Comparison of ENCODE assay signal across 10 mouse cellular contexts in the genomic region with DNA sequence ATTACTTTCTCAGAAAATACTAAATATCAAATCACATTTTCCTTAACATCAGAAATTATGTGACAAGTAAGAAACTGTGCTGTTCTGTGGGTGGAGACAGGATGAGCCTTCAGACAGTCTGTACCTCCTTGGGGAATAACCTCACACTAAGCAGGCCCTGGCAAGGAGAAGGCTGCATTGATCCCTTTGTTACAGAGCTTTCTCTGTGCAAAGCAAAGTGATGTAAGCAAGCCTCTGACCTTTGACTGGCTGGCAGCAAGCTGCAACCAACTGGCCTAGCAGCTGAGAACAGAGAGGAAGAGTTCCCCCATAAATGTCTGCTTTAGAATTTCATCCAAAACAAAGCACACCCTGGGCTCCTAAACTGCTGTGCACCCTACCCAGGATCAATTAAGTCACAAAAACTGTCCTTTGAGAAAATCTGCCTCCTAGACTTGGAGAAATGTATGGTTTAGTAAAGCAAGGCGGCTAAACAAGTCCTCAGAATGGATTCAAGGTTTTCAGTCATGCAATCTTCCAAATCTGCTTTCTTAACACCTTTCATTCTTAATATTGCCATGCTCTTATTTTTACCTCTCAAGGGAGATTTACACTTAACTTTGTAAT. TPM values are rescaled to one million over a fixed set of nuclear protein-coding genes. Genes with fewer than 3 reads are reported as not detected.
DNase-seq lines count a peak whose midpoint lies in the region; ATAC-seq and TF ChIP-seq lines count a peak whose summit lies in the region.
"Had no signal": no experiment of that assay in that cellular context is flagged by ENCODE, and none has a peak within 500 bp of the region (broad histone marks: within the 10 kb centered on the region; RNA-seq: fewer than 3 reads in every experiment).

No protein-coding gene starts in this region.

- 73% methylated on average over 1 of the region's 1 CpGs for WGBS in hindbrain, postnatal 0 days
- 63% methylated on average over 1 of the region's 1 CpGs for WGBS in limb, embryonic 13.5 days

- H3K4me1 ChIP-seq in hindbrain, postnatal 0 days (ENCODE audit: insufficient read depth, low read length) = no peaks in the 10 kb centered on the region
- 0 out of 2 replicates have a peak, but pooled peaks cover 4% of the 10 kb centered on the region for H3K4me1 ChIP-seq in limb, embryonic 13.5 days
- H3K4me1 ChIP-seq: heart, embryonic 15.5 days; lung, embryonic 15.5 days had no signal

- H3K36me3 ChIP-seq in hindbrain, postnatal 0 days (ENCODE audit: insufficient read depth, low read length) = no peaks in the 10 kb centered on the region
- H3K36me3 ChIP-seq in limb, embryonic 13.5 days = no peaks in the 10 kb centered on the region
- H3K36me3 ChIP-seq: heart, embryonic 15.5 days; lung, embryonic 15.5 days had no signal

- no peak for ATAC-seq in hindbrain, postnatal 0 days
- ATAC-seq in limb, embryonic 13.5 days (ENCODE audit: low FRiP score, low read depth) = 0 out of 2 replicates have a peak, but pooled peaks have one; percentile 36

- no peak overlapping the region for H3K4me2 ChIP-seq in hindbrain, postnatal 0 days (ENCODE audit: low read depth, low read length)
- no peak overlapping the region for H3K4me2 ChIP-seq in limb, embryonic 13.5 days (replicated peaks)
- H3K4me2 ChIP-seq: heart, embryonic 15.5 days; lung, embryonic 15.5 days had no signal

- no peak for TF ChIP-seq CTCF in brain, embryonic 14.5 days (IDR thresholded peaks at IDR 0.05; ENCODE audit: borderline replicate concordance, extremely low read depth, insufficient read depth, insufficient read length)
- TF ChIP-seq CTCF in hindbrain, postnatal 0 days (IDR thresholded peaks at IDR 0.05; ENCODE audit: low read depth) = no peak

- no peak overlapping the region for H3K4me3 ChIP-seq in hindbrain, postnatal 0 days (ENCODE audit: low read length)
- no peak overlapping the region for H3K4me3 ChIP-seq in limb, embryonic 13.5 days
- H3K4me3 ChIP-seq: heart, embryonic 15.5 days; lung, embryonic 15.5 days had no signal

- H3K9ac ChIP-seq in hindbrain, postnatal 0 days (replicated peaks; ENCODE audit: low read length) = no peak overlapping the region
- H3K9ac ChIP-seq in limb, embryonic 13.5 days = no peak overlapping the region
- H3K9ac ChIP-seq: heart, embryonic 15.5 days; lung, embryonic 15.5 days had no signal

- H3K9me3 ChIP-seq in hindbrain, postnatal 0 days (ENCODE audit: low read length) = no peaks in the 10 kb centered on the region
- H3K9me3 ChIP-seq in limb, embryonic 13.5 days = no peaks in the 10 kb centered on the region
- H3K9me3 ChIP-seq: heart, embryonic 15.5 days; lung, embryonic 15.5 days had no signal

- H3K27me3 ChIP-seq in hindbrain, postnatal 0 days (ENCODE audit: insufficient read depth, low read length) = no peaks in the 10 kb centered on the region
- no peaks in the 10 kb centered on the region for H3K27me3 ChIP-seq in limb, embryonic 13.5 days
- H3K27me3 ChIP-seq: heart, embryonic 15.5 days; lung, embryonic 15.5 days had no signal

- TF ChIP-seq POLR2A in brain, embryonic 14.5 days (IDR thresholded peaks at IDR 0.05; ENCODE audit: borderline replicate concordance, extremely low read depth, insufficient read depth, insufficient read length, poor library complexity, severe bottlenecking) = no peak

- DNase-seq in heart, adult 11 months = peak; percentile 90
- no peak for DNase-seq in heart, adult 9 months (ENCODE audit: low spot score in 2 of 2)
- peak; percentile 65 for DNase-seq in brain, embryonic 14.5 days (ENCODE audit: low read depth)
- DNase-seq in hindbrain, postnatal 0 days (ENCODE audit: low spot score) = peak; percentile 8
- DNase-seq in thymus, postnatal 36 days = no peak
- no peak for DNase-seq in cerebellum, adult 11 months
- no peak for DNase-seq in T-cell, adult 2 months (ENCODE audit: low spot score)

- no peak overlapping the region for H3K27ac ChIP-seq in hindbrain, postnatal 0 days
- H3K27ac ChIP-seq in limb, embryonic 13.5 days = no peak overlapping the region
- H3K27ac ChIP-seq: heart, embryonic 15.5 days; lung, embryonic 15.5 days had no signal

RNA-seq across cellular contexts. Expression of a gene that starts 46.3 kb away (rescaled TPM):
- polyA plus RNA-seq in brain, embryonic 14.5 days (2012; rRNA removed) = not detected in 2 replicates
- total RNA-seq in hindbrain, postnatal 0 days (2014; rRNA removed) = not detected in 2 replicates
- polyA plus RNA-seq in hindbrain, postnatal 0 days (2015; fragmentation: Nextera tagmentation; extraction: Ambion mirVana) = not detected in 2 replicates
- polyA plus RNA-seq in limb, embryonic 13.5 days (2015; fragmentation: Nextera tagmentation; extraction: Ambion mirVana) = not detected in 2 replicates
- polyA plus RNA-seq: heart, embryonic 15.5 days; lung, embryonic 15.5 days had no signal

RNA-seq across cellular contexts. Expression of a gene that starts 56.6 kb away (rescaled TPM):
- polyA plus RNA-seq in brain, embryonic 14.5 days (2012; rRNA removed) = not detected in 2 replicates
- not detected in 2 replicates for total RNA-seq in hindbrain, postnatal 0 days (2014; rRNA removed)
- not detected in 2 replicates for polyA plus RNA-seq in hindbrain, postnatal 0 days (2015; fragmentation: Nextera tagmentation; extraction: Ambion mirVana)
- not detected in 2 replicates for polyA plus RNA-seq in limb, embryonic 13.5 days (2015; fragmentation: Nextera tagmentation; extraction: Ambion mirVana)
- polyA plus RNA-seq: heart, embryonic 15.5 days; lung, embryonic 15.5 days had no signal

Comparison
In these comparisons a context has a peak if more than half of its experiments do, and no peak if none do; other contexts are left out.
1. DNase-seq: peak in heart, adult 11 months (single experiment), brain, embryonic 14.5 days (single experiment) and hindbrain, postnatal 0 days (single experiment); none in heart, adult 9 months (0 of 2), thymus, postnatal 36 days (0 of 2), cerebellum, adult 11 months (single experiment) and T-cell, adult 2 months (single experiment).